Mouse (Mus musculus) adrenal gland, postnatal 4 days (tissue): ENCODE results near the gene Phactr2. TPM values are rescaled to one million over a fixed set of nuclear protein-coding genes. Genes with fewer than 3 reads are reported as not detected.
"Not testable (repeated sequence)": the region's sequence is repeated elsewhere in the genome, so short reads cannot be mapped to it uniquely, and the experiment has no call there.

Experiments
- DNase-seq, 2 experiments: peaks; one replicate each; pipeline ENCODE4 v3.0.0; 2021 to 2022; ENCODE audit warnings: low spot score in 2 of 2, mixed read lengths in 2 of 2
- long read RNA-seq, 2 experiments: library from polyadenylated mRNA; stranded (forward); transcript quantifications; one replicate each; pipeline ENCODE4 v2.0.0; 2021
- total RNA-seq, 2 experiments: library from RNA; stranded (reverse); gene quantifications; 2 replicates each; pipeline ENCODE4 v1.2.3; 2021

The Phactr2 gene
- total RNA-seq = 10 to 100 TPM; 49.5 to 53.4 TPM
- long read RNA-seq, experiment 1, partial matches to known transcripts = 0 of 9 reads
- long read RNA-seq, experiment 1, other reads (novel, unspliced or antisense) = 6 of 9 reads
- long read RNA-seq, experiment 2, transcript Phactr2-202 (12 exons, 2,735 nt) = major isoform, 12 of 21 reads
- long read RNA-seq, experiment 2, partial matches to known transcripts = 3 of 21 reads
- long read RNA-seq, experiment 2, other reads (novel, unspliced or antisense) = 6 of 21 reads

DNA sequence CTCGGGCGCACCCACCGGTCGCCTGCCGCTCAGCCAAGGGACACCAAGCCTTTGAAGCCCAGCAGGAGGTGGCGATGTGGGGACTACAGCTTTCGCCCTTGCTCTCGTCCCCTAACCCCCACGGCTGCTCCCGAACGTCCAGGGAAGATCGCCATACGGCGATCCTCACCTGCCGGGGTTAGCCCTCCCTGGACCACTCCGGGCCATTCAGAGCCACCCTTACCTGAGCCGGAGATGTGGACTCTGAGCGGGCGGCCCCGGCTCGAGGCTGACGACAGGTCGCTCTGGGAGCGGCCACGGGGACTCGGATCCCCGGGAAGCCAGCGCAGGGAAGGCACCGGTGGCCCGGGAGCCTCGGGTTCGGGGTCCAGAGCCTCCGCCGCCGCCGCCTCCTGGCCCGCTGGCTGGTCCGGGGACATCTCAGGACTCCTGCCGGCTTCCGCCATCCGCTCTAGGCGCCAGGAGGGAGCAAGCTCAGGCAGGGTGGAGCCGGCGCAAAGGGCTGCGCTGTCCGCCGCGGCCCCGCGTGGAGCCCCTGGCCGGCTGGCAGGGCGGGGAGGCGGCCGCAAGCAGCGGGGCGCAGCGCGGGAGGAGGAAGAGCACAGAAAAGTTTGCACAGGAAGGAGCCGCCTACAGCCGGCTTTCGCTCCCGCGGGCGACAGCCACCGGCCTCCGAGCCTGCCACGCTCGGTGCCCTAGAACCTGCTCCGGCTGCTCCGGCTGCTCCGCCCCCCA is at the start of gene Phactr2:
Gene Phactr2, minus strand, starts transcription at position 580 of the 735 bp plus-strand sequence.
- DNase-seq = peak; percentile 7 to 9

DNA sequence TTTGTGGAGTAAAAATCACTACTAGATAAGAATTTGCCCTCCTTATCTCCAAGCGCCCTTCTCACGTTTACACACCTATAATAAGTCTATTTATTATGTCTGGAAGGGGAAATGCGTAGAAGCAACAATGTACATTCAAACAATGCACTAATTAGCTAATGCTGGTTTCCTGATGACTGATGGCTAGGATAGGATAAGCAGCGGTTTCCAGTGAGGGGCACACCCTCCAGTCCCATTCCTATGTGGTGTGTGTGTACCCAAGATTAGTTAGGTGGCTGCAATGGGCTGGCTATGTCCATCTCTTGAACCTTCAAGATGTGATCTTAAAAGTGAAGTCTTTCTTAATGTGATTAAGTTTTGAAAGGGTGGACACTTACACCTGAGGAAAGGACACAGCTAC is 47.6 kb upstream of the Phactr2 start:
- no peak for DNase-seq

DNA sequence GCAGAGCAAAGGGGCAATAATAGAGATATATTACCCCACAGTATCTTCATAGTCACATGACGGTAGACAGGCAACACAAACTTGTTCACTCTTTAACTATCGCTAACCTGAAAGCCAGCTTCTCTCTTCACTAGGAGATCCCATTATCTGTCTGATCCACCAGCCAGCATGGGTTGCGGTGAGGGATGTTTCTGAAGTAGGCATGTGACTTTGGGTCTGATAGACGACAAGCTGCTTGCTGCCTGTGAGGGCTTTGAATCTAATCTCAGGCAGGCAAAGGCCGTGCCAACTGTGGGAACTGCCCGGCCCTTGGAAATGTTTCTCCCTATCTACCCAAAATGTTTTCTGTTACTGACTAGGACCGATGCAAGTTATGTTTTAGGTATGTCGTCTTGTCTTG is 28.2 kb upstream of the Phactr2 start:
- no peak for DNase-seq

DNA sequence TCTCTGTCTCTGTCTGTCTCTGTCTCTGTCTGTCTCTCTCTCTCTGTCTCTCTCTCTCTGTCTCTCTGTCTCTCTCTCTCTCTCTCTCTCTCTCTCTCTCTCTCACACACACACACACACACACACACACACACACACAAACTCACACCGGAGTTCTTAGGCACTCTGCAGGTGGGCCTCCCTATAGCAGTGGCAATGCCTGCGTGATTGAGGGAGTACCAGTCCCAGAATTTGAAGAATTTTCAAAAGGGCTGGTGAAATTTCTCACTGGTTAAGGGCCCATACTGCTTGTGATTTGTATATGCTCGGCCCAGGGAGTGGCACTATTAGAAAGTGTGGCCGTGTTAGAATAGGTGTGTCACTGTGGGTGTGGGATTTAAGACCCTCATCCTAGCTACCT is 27.3 kb upstream of the Phactr2 start:
- not testable (repeated sequence) for DNase-seq

DNA sequence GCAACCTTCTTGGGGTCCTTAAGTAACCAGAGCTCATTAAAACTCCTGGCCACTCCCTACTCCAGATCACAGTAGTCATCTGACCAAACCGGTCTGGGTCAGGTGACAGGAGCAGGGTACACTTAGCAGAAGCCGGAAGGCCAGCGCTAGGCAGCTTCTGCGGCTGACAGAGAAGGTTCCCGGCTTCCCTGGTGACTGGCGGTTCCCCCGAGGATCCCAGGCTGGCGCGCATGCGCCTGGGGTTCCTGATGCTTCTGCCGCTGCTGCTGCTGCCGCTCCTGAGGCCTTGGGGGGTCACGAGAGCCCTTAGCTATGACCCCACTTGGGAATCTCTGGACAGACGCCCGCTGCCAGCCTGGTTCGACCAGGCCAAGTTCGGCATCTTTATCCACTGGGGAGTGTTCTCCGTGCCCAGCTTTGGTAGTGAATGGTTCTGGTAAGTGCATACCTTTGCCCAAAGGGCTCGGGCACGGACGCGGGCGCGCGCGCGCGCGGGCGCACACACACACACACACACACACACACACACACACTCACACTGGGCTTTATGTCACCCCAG is 26.8 kb upstream of the Phactr2 start:
- peak; percentile 67 to 77 for DNase-seq

DNA sequence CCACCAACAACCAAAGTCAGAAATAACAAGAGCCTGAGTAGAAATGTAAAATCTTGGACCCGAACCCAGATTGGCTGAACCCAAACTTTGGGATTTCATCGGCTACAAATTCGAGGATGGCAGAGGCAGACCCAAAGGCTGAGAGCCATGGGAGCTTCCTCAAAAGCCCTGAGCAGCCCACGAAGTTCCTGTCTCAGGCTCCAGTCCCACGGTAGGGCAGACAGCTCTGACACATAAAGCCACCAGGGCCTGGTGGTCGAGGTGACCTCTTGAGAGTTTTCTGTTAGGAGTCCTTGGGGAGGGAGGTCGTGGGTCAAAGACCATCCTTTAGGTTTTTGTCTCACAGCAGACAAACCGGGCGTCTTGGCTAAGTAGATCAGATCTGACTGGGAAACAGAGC is 26.3 kb upstream of the Phactr2 start:
- DNase-seq = no peak

DNA sequence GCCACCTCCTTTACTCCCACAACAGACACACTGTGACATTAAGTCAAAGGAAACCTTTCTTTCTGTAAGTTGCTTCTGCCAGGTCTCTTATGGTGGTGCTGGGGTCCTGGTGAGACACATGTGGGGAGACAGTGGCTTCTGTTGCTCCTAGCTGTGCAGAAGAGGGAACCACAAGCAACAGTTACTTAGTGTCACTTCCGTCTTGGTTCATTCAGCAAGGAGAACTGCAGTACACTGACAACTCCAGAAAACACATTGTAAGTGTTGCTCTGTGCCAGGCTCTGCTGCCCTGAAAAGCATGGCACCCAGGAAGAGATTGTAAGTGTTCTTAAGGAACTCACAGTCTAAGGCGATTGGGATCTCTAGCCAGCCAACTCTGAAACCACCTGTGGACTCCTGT is 25.1 kb upstream of the Phactr2 start, which contains the start of gene Fuca2:
Gene Fuca2, plus strand, starts transcription at position 210 of the 400 bp plus-strand sequence.
- DNase-seq = no peak

DNA sequence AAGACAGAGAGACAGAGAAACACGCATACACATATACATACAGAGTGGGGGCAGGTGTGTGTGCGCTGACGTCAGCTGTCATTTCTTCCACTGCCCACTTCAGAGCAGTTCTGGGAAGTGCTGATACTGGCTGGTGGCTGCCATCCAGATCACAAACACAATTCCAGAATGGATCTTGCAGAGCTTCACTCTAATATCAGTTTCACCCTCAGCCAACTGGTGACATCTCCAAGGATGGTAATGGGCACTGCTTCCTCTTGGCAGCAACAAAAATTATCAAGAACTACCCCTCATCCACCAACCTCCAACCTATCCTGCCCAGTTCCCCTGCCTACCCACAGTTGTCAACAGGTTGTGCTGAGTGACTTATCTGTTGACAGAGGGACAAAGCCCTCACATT is 22.1 kb upstream of the Phactr2 start:
- DNase-seq = no peak

DNA sequence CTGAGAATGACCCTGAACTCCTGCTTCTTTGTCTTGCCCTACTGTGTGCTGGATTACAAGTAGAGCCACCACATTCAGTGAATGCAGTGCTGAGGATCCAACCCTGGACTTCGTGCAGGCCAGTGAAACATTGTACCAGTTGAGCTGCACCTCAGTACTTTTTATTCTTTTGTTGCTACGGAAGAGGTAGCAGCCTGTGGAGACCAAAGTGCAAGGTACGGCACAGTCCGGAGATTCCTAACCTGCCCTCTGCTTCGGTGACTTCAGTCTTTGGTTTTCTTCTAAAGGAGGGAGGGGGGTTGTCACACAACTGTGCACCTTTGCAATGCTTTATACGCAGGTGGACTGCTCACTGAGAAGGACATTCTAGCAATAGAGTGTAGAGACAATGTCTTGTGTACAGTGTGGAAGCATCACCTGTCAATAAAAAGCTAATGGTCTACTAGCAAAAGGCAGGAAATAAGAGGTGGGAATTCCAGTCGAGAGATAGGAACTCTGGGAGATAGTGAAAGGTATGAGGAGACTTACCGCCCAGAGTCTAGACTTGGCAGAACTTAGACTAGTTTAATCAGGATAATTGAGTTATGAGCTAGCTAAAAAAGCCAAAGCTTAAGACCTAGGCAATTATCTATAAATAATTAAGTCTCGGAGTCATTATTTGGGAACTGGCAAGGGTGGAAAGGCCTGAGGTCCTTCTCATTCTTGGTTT is 19.9 kb upstream of the Phactr2 start:
- DNase-seq = no peak

DNA sequence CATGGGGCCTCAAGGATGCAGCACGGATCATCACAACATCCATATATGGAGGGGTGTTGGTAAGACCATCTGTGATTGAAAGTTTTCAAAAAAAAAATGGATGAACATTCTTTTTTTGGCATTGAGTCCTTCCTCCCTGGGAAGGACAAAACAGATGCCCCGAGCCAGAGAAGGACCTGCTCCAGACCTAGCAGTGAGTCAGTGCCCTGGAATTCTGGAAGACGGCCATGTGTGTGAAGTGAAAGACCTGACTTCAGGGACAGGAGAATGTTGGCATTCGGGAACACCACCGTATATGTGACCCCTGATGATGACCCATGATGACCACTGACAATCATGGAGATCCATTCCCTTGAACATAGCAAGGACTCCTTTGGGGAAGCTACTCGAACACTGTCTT is 15.5 kb upstream of the Phactr2 start:
- DNase-seq = no peak

DNA sequence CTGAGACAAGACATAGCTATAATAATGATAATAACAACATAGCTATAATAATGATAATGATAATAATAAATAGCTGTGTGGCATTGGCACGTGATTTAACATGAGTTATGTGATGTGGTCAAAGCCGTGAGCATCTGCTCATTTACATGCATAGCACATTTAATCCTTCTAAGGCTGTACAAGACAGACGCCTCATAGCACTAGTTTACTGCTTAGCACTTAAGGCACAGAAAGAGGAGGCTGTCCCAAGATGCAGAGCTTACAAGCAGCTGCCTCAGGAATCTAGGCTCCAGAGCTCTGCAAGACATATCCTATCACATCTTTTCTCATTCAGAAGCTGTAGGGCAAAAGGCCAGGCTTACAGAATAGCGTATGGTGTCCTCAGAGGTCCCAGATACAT is 11.7 kb upstream of the Phactr2 start:
- no peak for DNase-seq

DNA sequence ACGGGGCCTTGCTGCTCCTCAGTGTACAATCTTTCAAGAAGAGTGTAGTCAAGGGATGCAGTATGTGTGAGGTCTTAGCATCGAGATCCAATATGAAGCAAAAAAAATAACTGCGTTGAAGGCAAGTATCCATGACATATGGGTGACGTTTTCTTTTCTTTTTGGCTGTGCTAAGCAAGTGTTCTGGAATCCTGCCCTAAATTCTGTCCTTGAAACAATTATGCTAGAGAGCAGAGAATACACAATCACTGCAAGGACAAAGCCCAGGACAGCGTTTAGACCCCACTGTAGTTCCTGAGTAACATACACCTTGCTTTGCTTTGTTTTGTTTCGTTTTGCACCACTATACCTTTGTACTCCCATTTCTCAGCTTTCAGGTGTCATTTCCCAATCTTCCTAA is 5.1 kb upstream of the Phactr2 start:
- DNase-seq = no peak

DNA sequence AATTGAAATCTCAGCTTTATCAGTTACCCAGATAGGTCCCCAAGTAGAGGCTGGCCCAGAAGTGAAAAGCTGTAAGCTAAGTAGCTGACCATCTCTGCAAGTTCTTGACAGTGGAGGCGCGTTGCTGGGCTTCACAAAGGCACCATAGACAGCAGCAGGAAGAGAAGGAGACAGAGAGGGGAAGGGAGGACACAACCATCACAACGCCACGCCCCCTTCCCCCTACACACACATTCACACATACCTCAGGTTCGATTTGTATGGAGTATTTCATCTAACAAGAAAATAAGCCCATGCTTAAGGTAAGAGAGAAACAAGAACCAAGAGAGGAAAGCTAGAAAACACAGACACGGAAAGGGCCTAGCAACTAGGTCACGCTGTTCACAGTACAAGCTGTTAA is 909 bp upstream of the Phactr2 start:
- no peak for DNase-seq

DNA sequence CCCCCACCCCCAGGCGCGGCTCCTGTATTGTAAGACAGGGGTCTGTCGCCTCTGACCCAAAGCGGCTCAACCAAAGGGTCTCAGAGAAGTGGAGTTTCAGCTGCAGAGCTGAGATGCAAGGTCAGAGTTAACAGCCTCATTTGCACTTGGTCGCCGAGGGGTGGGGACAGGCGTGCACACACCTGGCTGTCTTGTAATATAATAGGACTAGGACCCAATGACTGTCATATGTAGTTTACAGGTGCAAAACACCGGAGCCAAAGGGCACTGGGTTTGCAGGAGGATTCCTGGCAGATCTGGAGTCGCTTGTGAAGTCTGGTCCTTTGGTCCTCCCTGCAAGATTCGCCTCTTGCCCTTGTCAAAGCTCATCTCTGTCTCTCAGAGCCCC is 350 bp upstream of the Phactr2 start:
- DNase-seq = no peak

DNA sequence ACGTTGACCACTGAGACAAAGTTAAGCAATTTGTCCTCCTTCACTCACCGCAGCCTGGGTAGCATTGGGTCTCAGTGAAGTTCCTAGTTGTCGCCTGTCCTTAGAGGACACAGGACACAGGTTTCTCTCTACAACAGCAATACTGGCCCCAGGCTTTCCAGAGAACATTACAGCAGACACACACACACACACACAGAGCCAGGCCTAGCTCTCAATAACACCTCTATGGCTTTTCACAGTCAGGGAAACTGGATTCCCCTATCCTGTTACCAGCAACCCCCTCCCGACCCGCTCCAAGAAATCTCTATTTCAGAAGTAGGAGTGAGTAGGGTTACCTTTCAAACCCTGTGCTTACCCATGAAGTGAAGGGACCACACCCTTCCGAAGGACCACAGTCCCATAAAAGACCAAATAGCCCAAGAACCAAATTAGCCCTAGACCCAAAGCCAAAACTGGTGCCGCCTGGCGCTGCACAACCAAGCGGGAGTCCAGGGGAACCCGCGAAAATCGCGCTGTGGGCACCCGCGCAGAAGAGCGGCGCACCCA is 852 bp downstream of the Phactr2 start:
- no peak for DNase-seq

DNA sequence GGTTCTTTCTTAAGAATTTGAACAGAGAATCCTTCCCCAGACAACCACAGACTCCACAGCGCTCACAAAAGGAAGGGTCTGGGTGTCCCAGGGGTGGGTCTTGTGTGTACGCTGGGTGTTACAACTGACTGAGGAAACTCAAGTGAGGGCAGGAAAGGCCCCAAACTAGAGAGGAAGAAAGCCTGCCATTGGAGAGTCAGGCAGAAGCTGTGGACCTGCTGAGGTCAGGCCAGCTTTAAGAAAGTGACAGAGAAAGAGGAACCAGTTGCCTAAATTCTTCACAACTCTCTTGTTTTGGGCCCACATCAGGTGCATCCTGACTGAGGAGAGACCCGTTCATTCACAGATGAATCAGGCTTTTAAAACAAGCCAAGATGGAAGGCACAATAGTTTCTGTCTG is 4.0 kb downstream of the Phactr2 start:
- no peak for DNase-seq

DNA sequence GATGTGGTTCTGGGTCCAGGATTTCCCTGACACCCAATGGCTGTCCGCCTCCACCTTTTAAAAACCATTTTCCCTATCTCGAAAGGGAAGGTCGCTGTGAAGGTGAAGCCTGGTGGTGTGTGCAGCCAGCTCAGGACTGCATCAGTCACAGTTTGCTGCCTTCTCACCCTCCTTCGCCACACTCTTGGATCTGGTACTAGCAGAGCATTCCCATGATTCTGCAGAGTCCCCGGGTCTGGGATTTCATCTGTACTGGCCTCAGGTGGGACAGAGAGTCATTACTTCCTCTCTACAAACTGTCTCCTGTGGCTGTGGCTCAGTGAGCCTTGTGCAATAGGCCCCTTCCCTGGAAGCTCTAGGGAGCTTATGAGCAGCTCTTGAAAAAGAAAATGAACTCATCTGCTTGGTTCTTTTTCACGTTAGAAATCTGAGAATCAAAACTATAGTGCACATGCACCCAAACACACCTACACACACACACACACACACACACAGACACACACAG is 6.1 kb downstream of the Phactr2 start:
- not testable (repeated sequence) for DNase-seq

DNA sequence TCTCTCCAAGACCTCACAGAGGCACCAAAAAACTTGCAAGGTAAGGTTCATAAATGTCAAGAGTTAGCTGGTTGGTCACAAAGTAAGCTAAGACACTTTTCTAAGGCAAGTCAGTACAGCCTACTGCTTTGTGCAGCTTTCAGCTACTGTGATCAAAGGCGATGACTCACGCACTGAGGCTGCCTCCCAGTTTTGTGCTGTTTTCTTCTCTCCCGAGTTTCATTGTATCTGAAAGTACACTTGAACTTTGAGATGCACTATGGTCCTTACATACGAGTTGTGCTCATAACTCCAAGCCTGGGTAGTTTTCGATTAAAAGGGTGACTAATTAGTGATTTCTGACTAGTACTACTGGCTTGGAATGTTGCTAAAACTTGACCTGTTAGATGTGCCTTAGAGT is 7.3 kb downstream of the Phactr2 start:
- no peak for DNase-seq

DNA sequence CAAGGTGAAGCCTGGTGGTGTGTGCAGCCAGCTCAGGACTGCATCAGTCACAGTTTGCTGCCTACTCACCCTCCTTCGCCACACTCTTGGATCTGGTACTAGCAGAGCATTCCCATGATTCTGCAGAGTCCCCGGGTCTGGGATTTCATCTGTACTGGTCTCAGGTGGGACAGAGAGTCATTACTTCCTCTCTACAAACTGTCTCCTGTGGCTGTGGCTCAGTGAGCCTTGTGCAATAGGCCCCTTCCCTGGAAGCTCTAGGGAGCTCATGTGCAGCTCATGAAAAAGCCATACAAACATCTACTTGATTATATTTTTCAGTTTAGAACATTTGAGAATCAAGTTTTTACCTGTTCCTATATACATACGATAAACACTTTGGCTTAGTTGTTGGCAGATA is 9.9 kb downstream of the Phactr2 start:
- DNase-seq = not testable (repeated sequence)

DNA sequence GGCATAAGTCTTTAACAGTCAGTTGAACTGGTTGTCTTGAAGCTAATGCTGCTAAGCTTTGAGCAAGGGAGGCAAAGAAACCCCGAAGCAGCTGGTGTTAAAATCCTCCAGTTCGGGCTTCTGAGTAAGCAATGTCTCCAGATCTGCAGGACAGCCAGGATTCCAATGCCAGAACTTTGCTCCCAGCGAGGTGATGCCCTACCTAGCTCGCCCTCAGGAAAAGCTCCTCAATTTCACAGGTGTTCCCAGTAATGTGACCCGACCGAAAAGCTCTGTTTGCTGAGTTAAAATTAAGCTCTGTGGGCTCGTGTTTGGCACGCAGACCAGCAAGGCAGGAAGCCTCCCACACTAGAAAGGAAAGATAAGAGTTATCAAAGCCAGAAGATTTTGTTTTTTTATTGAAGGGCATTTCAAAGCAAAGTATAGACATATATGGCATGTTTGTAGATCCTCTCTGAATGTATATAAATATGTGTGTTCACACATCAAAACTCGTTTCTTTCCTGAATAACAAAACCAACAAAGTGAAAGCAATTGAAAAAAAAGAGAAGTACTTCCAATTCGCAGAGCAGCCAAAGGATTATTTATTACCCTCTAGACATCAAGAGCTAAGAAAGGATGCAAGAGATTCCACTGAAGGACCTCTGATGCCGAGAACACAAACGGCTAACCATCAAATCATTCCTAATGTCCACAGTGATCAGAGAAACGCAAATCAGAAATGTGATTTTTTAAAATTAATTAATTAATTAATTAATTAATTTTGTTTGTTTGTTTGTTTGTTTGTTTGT is 20.8 kb downstream of the Phactr2 start:
- no peak for DNase-seq

DNA sequence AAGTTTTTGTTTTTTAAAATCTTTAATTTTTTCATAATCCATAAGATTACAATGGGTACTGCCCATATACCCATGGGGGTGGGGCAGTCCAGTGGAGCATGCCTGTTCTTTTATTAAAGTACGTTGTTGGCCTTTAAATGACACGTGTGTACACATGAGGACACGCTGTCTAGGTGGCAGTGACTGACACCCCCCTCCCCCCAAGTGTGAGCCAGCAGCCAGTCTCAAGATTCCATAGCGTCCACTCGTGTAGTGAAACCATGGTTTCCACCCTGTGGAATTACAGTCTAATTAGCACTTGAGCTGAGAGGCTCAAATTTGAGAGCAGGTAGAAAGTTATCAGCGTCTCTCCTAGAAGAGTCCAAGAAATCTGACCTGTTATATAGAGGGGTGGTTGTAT is 22.6 kb downstream of the Phactr2 start:
- DNase-seq = no peak
